Mouse (Mus musculus) embryo, embryonic 11.5 days (tissue): Measurements from ENCODE around the gene Ccp110.

Experiments
- DNase-seq: peaks from one replicate; pipeline ENCODE4 v3.0.0-alpha.2; 2012; ENCODE audit warnings: low read depth, low spot score

Gene Ccp110

GRCm38 (mm10) chr7:118712228-118713173 lies at the start of gene Ccp110:
TSS of gene Ccp110 (plus strand) at chr7:118712552.
- peak; percentile 90 for DNase-seq

GRCm38 (mm10) chr7:118667773-118668172 lies 44.6 kb upstream of the Ccp110 start:
- DNase-seq, result no peak

GRCm38 (mm10) chr7:118670142-118670541 lies 42.2 kb upstream of the Ccp110 start:
- no peak for DNase-seq

- DNase-seq, result no peak
Observed at GRCm38 (mm10) chr7:118676826-118677225, 35.5 kb upstream of the Ccp110 start.

GRCm38 (mm10) chr7:118688199-118688598 lies 24.2 kb upstream of the Ccp110 start:
- peak; percentile 63 for DNase-seq

GRCm38 (mm10) chr7:118689088-118689487 lies 23.3 kb upstream of the Ccp110 start:
- DNase-seq, result no peak

GRCm38 (mm10) chr7:118691287-118691686 lies 21.1 kb upstream of the Ccp110 start:
- no peak for DNase-seq

GRCm38 (mm10) chr7:118696146-118696545 lies 16.2 kb upstream of the Ccp110 start:
- DNase-seq, result no peak

- DNase-seq, result no peak
Observed at GRCm38 (mm10) chr7:118697168-118697567, 15.2 kb upstream of the Ccp110 start.

GRCm38 (mm10) chr7:118698882-118699281 lies 13.5 kb upstream of the Ccp110 start:
- DNase-seq, result no peak

- DNase-seq, result no peak
Observed at GRCm38 (mm10) chr7:118703144-118703561, 9.2 kb upstream of the Ccp110 start.

GRCm38 (mm10) chr7:118704001-118704850 lies 8.1 kb upstream of the Ccp110 start:
- no peak for DNase-seq

- peak; percentile 76 for DNase-seq
Observed at GRCm38 (mm10) chr7:118705101-118705961, 7.0 kb upstream of the Ccp110 start, which contains the start of gene Gde1. TSS of gene Gde1 (minus strand) at chr7:118705778.

GRCm38 (mm10) chr7:118706051-118706450 lies 6.3 kb upstream of the Ccp110 start:
- DNase-seq, result no peak

- DNase-seq, result no peak
Observed at GRCm38 (mm10) chr7:118706488-118706887, 5.9 kb upstream of the Ccp110 start.

GRCm38 (mm10) chr7:118707216-118707615 lies 5.1 kb upstream of the Ccp110 start:
- no peak for DNase-seq

- no peak for DNase-seq
Observed at GRCm38 (mm10) chr7:118708002-118708401, 4.3 kb upstream of the Ccp110 start.

- DNase-seq, result no peak
Observed at GRCm38 (mm10) chr7:118710776-118711175, 1.6 kb upstream of the Ccp110 start.

GRCm38 (mm10) chr7:118714873-118715272 lies 2.5 kb downstream of the Ccp110 start:
- DNase-seq, result no peak

GRCm38 (mm10) chr7:118718066-118718465 lies 5.7 kb downstream of the Ccp110 start:
- DNase-seq, result no peak

- no peak for DNase-seq
Observed at GRCm38 (mm10) chr7:118723927-118724326, 11.6 kb downstream of the Ccp110 start.
